Mouse (Mus musculus): ENCODE data around the gene Marc1. TPM values are rescaled to one million over a fixed set of nuclear protein-coding genes. Genes with fewer than 3 reads are reported as not detected.
A peak's percentile ranks its signal among the peaks of the same experiment; 100 is the strongest.

The Marc1 gene
- polyA plus RNA-seq, 1 experiment, result 0.01 TPM

DNA sequence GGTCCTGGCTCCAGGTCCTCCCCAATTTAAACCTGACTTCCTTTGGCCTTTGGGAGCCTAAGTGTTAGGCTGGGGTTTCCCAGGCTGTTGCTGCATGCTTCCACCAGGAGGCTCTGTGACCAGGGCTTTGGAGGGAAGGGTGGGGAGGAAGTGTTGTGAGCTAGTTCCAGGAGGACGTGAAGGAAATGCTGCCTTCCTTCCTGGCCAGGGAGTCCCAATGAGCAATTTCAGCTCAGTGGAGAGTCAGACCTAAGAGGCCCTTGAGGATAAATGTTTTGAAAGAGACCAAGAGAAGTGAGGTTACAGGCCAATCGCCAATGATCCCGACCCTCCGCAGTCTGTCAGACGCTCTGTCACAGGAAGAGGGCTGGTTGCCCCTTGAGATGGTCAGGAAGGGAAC is 42.2 kb upstream of the Marc1 start:
- no peaks in the 10 kb centered on the region for H3K79me3 ChIP-seq (ENCODE audit: low read depth)
- H3K4me3 ChIP-seq (ENCODE audit: insufficient read depth, poor library complexity, severe bottlenecking), result no peak overlapping the region
- H3K36me3 ChIP-seq (ENCODE audit: control insufficient read depth, insufficient read depth), result no peaks in the 10 kb centered on the region
- H3K79me2 ChIP-seq (ENCODE audit: control insufficient read depth, insufficient read depth), result no peaks in the 10 kb centered on the region
- H3ac ChIP-seq (ENCODE audit: control insufficient read depth, insufficient read length, low read depth), result no peak overlapping the region
- no peaks in the 10 kb centered on the region for H3K27me3 ChIP-seq (ENCODE audit: control insufficient read depth, insufficient read depth, insufficient read length)
- peak; percentile 45 for TF ChIP-seq CTCF (IDR thresholded peaks at IDR 0.05; ENCODE audit: control insufficient read depth, insufficient read depth, insufficient read length)
- TF ChIP-seq USF1 (IDR thresholded peaks at IDR 0.05; ENCODE audit: low read depth), result no peak

- H3K36me3 ChIP-seq (ENCODE audit: control insufficient read depth, insufficient read depth), result no peaks in the 10 kb centered on the region
- no peaks in the 10 kb centered on the region for H3K79me2 ChIP-seq (ENCODE audit: control insufficient read depth, insufficient read depth)
- no peaks in the 10 kb centered on the region for H3K27me3 ChIP-seq (ENCODE audit: control insufficient read depth, insufficient read depth, insufficient read length)
- TF ChIP-seq MYOG (IDR thresholded peaks at IDR 0.05; ENCODE audit: control insufficient read depth, extremely low read depth, insufficient read length) (no peak), MAX (IDR thresholded peaks at IDR 0.05) (no peak), USF1 (IDR thresholded peaks at IDR 0.05; ENCODE audit: low read depth) (no peak), MYOD1 (IDR thresholded peaks at IDR 0.05; ENCODE audit: control insufficient read depth, insufficient read length, low read depth) (no peak), FOSL1 (IDR thresholded peaks at IDR 0.05; ENCODE audit: insufficient read depth, low read length, poor library complexity, severe bottlenecking) (no peak), CEBPB (IDR thresholded peaks at IDR 0.05; ENCODE audit: low read depth) (no peak)
- H3K4me3 ChIP-seq (ENCODE audit: insufficient read depth, poor library complexity, severe bottlenecking), result no peak overlapping the region
- H3ac ChIP-seq (ENCODE audit: control insufficient read depth, insufficient read length, low read depth), result no peak overlapping the region
- no peaks in the 10 kb centered on the region for H3K79me3 ChIP-seq (ENCODE audit: low read depth)
Observed at GRCm38 (mm10) chr1:184851741-184852618, 40.9 kb upstream of the Marc1 start.

DNA sequence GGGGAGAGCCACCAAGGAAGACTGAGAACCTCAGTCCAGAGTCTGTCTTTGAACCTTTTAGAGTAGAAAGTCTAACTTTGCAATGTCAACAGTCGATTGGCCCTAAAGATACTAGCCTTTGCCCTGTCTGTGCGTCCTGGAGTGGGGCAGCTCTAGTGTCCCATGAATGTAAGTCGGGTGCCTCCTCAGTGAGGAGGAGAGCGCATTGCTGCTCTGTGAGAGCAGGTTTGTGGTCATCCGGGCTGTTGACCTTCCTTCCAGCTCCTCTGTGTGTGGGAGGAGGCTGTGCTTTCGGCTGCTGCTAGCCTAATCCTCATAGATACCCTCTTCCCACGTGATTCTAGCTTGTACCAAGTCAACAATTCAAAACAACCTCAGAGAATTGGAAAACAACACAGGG is 40.1 kb upstream of the Marc1 start:
- H3K79me2 ChIP-seq (ENCODE audit: control insufficient read depth, insufficient read depth), result no peaks in the 10 kb centered on the region
- TF ChIP-seq MYOG (IDR thresholded peaks at IDR 0.05; ENCODE audit: control insufficient read depth, extremely low read depth, insufficient read length) (no peak), CTCF (IDR thresholded peaks at IDR 0.05; ENCODE audit: control insufficient read depth, insufficient read depth, insufficient read length) (no peak), MYOD1 (IDR thresholded peaks at IDR 0.05; ENCODE audit: control insufficient read depth, insufficient read length, low read depth) (no peak), CEBPB (IDR thresholded peaks at IDR 0.05; ENCODE audit: low read depth) (no peak), MAX (IDR thresholded peaks at IDR 0.05) (no peak), USF1 (IDR thresholded peaks at IDR 0.05; ENCODE audit: low read depth) (no peak), FOSL1 (IDR thresholded peaks at IDR 0.05; ENCODE audit: insufficient read depth, low read length, poor library complexity, severe bottlenecking) (no peak)
- H3K36me3 ChIP-seq (ENCODE audit: control insufficient read depth, insufficient read depth), result no peaks in the 10 kb centered on the region
- H3K79me3 ChIP-seq (ENCODE audit: low read depth), result no peaks in the 10 kb centered on the region
- no peaks in the 10 kb centered on the region for H3K27me3 ChIP-seq (ENCODE audit: control insufficient read depth, insufficient read depth, insufficient read length)
- H3K4me3 ChIP-seq (ENCODE audit: insufficient read depth, poor library complexity, severe bottlenecking), result no peak overlapping the region
- H3ac ChIP-seq (ENCODE audit: control insufficient read depth, insufficient read length, low read depth), result no peak overlapping the region

GRCm38 (mm10) chr1:184846973-184847372 is 35.9 kb upstream of the Marc1 start:
- no peaks in the 10 kb centered on the region for H3K27me3 ChIP-seq (ENCODE audit: control insufficient read depth, insufficient read depth, insufficient read length)
- H3K4me3 ChIP-seq (ENCODE audit: insufficient read depth, poor library complexity, severe bottlenecking), result no peak overlapping the region
- H3ac ChIP-seq (ENCODE audit: control insufficient read depth, insufficient read length, low read depth), result no peak overlapping the region
- H3K36me3 ChIP-seq (ENCODE audit: control insufficient read depth, insufficient read depth), result no peaks in the 10 kb centered on the region
- TF ChIP-seq MYOG (IDR thresholded peaks at IDR 0.05; ENCODE audit: control insufficient read depth, extremely low read depth, insufficient read length) (no peak), CEBPB (IDR thresholded peaks at IDR 0.05; ENCODE audit: low read depth) (no peak), MAX (IDR thresholded peaks at IDR 0.05) (no peak), FOSL1 (IDR thresholded peaks at IDR 0.05; ENCODE audit: insufficient read depth, low read length, poor library complexity, severe bottlenecking) (no peak), CTCF (IDR thresholded peaks at IDR 0.05; ENCODE audit: control insufficient read depth, insufficient read depth, insufficient read length) (no peak)
- no peaks in the 10 kb centered on the region for H3K79me3 ChIP-seq (ENCODE audit: low read depth)
- H3K79me2 ChIP-seq (ENCODE audit: control insufficient read depth, insufficient read depth), result peaks cover 5% of the 10 kb centered on the region

DNA sequence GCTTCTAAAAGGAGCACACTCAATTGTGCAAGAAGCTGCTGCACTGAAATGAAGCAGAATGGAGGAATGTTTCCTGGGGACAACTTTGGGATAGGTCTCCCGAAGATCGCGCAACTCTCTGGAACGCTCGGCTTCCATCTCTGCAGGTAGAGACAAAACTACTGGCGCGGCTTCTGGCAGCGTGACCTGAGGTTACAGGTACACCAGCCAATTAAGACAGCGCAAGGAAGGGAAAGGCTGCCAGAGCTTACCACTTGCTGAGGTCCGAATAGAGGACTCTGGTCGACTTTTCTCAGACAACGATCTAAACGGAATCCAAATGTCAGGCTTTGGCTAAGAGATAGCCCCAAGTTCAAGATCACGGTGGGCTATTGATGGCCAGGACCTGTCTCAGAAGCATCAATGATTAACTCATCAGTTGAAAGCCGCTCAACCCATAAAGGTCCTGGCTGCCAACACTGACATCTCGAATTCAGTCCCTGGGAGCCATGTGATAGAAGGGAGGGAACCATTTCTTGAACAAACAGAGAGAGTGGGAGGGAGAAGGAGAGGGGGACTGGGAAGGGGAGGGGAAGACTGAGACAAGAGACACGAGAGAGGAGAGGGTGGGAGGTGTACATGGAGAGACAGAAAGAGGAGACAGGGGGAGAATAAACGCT is 35.1 kb upstream of the Marc1 start, which contains the start of gene Marc2:
Gene Marc2 (minus strand): TSS at position 360 of the 659 bp plus-strand sequence.
- peak within 1 kb of the TSS; percentile 75 for H3K4me3 ChIP-seq (ENCODE audit: insufficient read depth, poor library complexity, severe bottlenecking)
- H3ac ChIP-seq (ENCODE audit: control insufficient read depth, insufficient read length, low read depth), result peak within 1 kb of the TSS; percentile 78
- H3K79me3 ChIP-seq (ENCODE audit: low read depth), result no peaks in the 10 kb centered on the region
- peaks cover 5% of the 10 kb centered on the region for H3K79me2 ChIP-seq (ENCODE audit: control insufficient read depth, insufficient read depth)
- TF ChIP-seq MYOG (IDR thresholded peaks at IDR 0.05; ENCODE audit: control insufficient read depth, extremely low read depth, insufficient read length) (no peak), CEBPB (IDR thresholded peaks at IDR 0.05; ENCODE audit: low read depth) (peak; percentile 29), MAX (IDR thresholded peaks at IDR 0.05) (no peak), USF1 (IDR thresholded peaks at IDR 0.05; ENCODE audit: low read depth) (no peak)
- no peaks in the 10 kb centered on the region for H3K27me3 ChIP-seq (ENCODE audit: control insufficient read depth, insufficient read depth, insufficient read length)
- H3K36me3 ChIP-seq (ENCODE audit: control insufficient read depth, insufficient read depth), result no peaks in the 10 kb centered on the region

Data from C2C12 (cell line).